Mouse (Mus musculus) kidney, adult 2 months (tissue): Measurements from ENCODE around the gene Gm21985.
A peak's percentile ranks its signal among the peaks of the same experiment; 100 is the strongest.

Experiments
- CTCF ChIP-seq: fragments of 200-500 bp; conservative IDR thresholded peaks from 2 replicates; pipeline ENCODE4 v1.5.1; 2011; ENCODE audit warnings: low read depth, mild to moderate bottlenecking, control low read depth, low read length, moderate library complexity, mixed read lengths; ENCODE audit not compliant: insufficient read depth, insufficient read length
- POLR2A ChIP-seq: fragments of 200-500 bp; IDR thresholded peaks from one replicate; pipeline ENCODE4 v1.6.1; 2011; ENCODE audit warnings: low read depth, low read length, control low read depth

DNA sequence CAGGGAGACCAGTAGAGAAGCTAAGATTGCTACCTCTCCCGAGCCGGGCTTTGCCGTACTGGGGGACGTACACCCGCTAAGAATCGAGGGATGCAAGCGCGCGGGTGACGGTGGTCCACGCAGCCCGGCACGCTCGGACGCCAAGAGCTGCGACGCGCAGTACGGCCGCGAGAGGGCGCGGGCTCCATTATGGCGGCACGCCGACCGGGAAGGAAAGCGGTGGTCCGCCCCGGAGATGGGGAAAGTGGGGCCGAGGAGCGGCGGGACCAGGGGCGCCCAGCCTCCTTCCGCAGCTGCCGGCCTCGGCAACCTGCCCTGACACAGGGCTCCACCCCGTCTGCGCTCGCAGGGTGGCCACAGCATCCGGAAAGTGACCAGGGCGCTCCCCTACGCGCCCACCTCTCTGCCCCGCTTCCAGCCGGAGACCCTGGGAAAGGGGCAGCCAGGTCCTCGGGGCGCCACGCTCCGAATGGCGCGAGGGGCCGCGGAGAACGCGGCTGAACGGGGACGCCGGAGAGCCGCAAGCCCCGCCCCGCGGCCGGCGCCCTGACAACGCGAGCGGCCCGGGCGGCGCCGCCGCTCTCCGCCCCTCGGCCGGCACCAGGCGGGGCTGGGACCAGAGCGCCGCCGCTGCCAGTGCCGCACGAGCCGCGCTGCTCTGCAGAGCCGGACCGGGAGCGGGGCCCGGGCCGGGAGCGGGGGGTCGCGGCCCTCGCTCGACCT, 26.7 kb upstream of the Gm21985 start, which contains the start of gene Lpcat4:
- TF ChIP-seq CTCF, result peak; percentile 73
- no peak for TF ChIP-seq POLR2A
